Mouse (Mus musculus) limb, embryonic 13.5 days (tissue): ENCODE results near the gene Fkbp1a. TPM values are rescaled to one million over a fixed set of nuclear protein-coding genes. Genes with fewer than 3 reads are reported as not detected.

Experiments
- ATAC-seq: fragments of 200-750 bp; cut with Nextera tagmentation; 2 replicates; pipeline ENCODE4 v1.8.0; 2017; ENCODE audit warnings: low read depth, moderate number of reproducible peaks, moderate TSS enrichment; ENCODE audit not compliant: low FRiP score
- H3K27ac ChIP-seq: fragments of 300-500 bp; sonication (generic); 2 replicates; pipeline ENCODE4 v1.5.1; 2015; ENCODE audit warnings: inconsistent platforms, mild to moderate bottlenecking, moderate library complexity
- H3K27me3 ChIP-seq: fragments of 300-500 bp; sonication (generic); 2 replicates; pipeline ENCODE4 v1.6.1; 2015; ENCODE audit warnings: mild to moderate bottlenecking, inconsistent platforms
- H3K36me3 ChIP-seq: fragments of 300-500 bp; sonication (generic); 2 replicates; pipeline ENCODE4 v1.6.1; 2015; ENCODE audit warnings: inconsistent platforms, mild to moderate bottlenecking, moderate library complexity
- H3K4me1 ChIP-seq: fragments of 300-500 bp; sonication (generic); 2 replicates; pipeline ENCODE4 v1.6.1; 2015; ENCODE audit warnings: inconsistent platforms
- H3K4me2 ChIP-seq: fragments of 300-500 bp; sonication (generic); replicated peaks from 2 replicates; pipeline ENCODE4 v1.6.1; 2015; ENCODE audit warnings: inconsistent platforms, mild to moderate bottlenecking, moderate library complexity
- H3K4me3 ChIP-seq: fragments of 300-500 bp; sonication (generic); 2 replicates; pipeline ENCODE4 v1.5.1; 2015; ENCODE audit warnings: moderate library complexity, mild to moderate bottlenecking, inconsistent platforms
- H3K9ac ChIP-seq: fragments of 300-500 bp; sonication (generic); 2 replicates; pipeline ENCODE4 v1.6.1; 2015; ENCODE audit warnings: mild to moderate bottlenecking, inconsistent platforms
- H3K9me3 ChIP-seq: fragments of 300-500 bp; sonication (generic); 2 replicates; pipeline ENCODE4 v1.6.1; 2016; ENCODE audit warnings: inconsistent platforms
- WGBS: fragments of 180-500 bp; shearing (Covaris S2); methylation state at CpG from one replicate; pipeline ENCODE4 v1.1.7; 2015; 5-methylcytosine and 5-hydroxymethylcytosine counted together
- polyA plus RNA-seq: library from polyadenylated mRNA; unstranded; fragments of >200 nt; fragmentation: Nextera tagmentation; extraction: Ambion mirVana; gene quantifications from 2 replicates; pipeline ENCODE4 v1.2.1, GENCODE M21; 2015

The Fkbp1a gene
- polyA plus RNA-seq, 1 experiment from 2014 or later, result 484 TPM

DNA sequence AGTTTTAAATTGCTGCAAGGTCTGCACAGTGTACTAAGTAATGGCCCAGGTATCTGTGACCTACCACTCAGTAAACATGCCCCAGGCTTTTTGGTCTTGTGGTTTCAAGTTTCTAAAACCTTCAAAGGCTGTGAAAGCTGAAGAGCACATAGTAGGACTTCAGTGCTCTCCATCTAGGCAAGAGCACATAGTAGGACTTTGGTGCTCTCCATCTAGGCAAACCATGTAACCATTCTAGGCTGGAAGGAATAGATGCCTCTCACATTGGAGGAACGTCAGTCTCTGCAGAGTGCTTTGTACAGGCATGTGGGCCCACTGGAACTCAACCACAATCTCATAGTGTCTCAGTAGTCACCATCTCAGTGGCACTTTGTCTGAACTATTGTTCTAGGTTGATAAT is 21.7 kb downstream of the Fkbp1a start:
- H3K4me2 ChIP-seq, result no peak overlapping the region
- no peak overlapping the region for H3K4me3 ChIP-seq
- H3K9me3 ChIP-seq, result no peaks in the 10 kb centered on the region
- H3K27me3 ChIP-seq, result no peaks in the 10 kb centered on the region
- WGBS, result 81% methylated on average over 1 of the region's 1 CpGs
- H3K4me1 ChIP-seq, result no peaks in the 10 kb centered on the region
- no peak overlapping the region for H3K27ac ChIP-seq
- ATAC-seq, result no peak
- peaks cover 44% of the 10 kb centered on the region for H3K36me3 ChIP-seq
- H3K9ac ChIP-seq, result no peak overlapping the region

DNA sequence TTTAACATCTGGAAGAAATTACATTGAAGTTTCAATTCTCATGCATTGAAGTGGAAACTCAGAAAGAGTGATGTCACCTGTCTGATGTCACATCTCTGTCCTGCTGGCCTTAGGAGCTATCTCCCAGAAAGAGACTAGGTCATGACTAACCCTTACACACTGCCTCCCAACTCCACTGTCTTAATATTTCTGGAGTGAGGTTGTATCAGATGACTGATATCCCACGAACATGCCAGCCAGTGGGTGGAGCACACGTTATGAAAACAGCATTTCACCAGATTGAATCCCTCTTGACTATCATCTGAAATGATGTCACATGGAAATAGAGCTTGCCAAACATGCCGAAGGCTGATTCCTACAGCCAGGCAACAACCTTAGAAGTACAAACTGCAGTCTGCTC is 22.7 kb downstream of the Fkbp1a start:
- 74% methylated on average over 3 of the region's 3 CpGs for WGBS
- H3K36me3 ChIP-seq, result peaks cover 34% of the 10 kb centered on the region

DNA sequence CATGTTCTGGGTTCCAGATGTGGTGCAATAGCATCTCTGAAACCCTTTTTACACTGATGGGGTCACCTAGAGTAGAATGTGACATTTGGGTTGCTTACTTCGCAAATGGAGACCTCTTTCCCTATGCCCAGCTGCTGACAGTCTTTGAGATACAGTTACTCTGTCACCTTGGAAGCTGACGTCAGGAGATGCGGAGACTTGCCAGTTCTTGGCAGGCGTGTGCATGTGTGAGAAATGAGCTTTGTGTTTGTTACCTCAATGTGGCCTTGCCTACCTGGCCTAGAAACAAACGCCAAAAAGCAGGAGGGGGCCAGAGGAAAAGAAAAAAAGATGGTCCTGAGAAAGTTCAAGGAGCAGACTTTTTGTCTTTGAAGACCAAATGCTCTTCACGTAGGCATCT is 24.6 kb downstream of the Fkbp1a start:
- no peak for ATAC-seq
- no peak overlapping the region for H3K9ac ChIP-seq
- H3K4me3 ChIP-seq, result no peak overlapping the region
- H3K9me3 ChIP-seq, result no peaks in the 10 kb centered on the region
- 76% methylated on average over 6 of the region's 6 CpGs for WGBS
- no peak overlapping the region for H3K4me2 ChIP-seq
- no peaks in the 10 kb centered on the region for H3K4me1 ChIP-seq
- H3K27ac ChIP-seq, result no peak overlapping the region
- peaks cover 19% of the 10 kb centered on the region for H3K36me3 ChIP-seq
- H3K27me3 ChIP-seq, result no peaks in the 10 kb centered on the region

More for the DNA sequence above, 22.7 kb downstream of the Fkbp1a start:
- H3K4me3 ChIP-seq, result no peak overlapping the region
- no peaks in the 10 kb centered on the region for H3K27me3 ChIP-seq
- no peak for ATAC-seq
- no peaks in the 10 kb centered on the region for H3K4me1 ChIP-seq
- no peak overlapping the region for H3K4me2 ChIP-seq
- H3K27ac ChIP-seq, result no peak overlapping the region
- no peak overlapping the region for H3K9ac ChIP-seq
- H3K9me3 ChIP-seq, result no peaks in the 10 kb centered on the region

DNA sequence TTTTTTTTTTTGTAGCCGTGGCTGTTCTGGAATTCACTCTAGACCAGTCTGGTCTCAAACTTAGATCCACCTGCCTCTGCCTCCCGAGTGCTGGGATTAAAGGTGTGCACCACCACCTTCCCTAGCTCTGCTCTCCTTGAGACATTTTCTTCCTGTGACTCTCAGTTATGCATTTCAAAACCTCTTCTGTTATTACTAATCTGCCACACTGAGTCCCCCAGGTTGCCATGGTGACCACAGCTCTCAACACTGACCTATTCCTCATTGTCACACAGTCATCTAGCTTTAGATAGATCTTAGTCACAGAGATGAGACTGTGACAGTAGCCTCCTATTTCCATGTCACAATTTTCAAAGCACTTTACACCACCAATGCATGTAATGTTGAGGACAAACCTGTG is 27.2 kb downstream of the Fkbp1a start:
- Histone ChIP-seq H3K36me3 (peaks cover 3% of the 10 kb centered on the region; the same call in 1 of the 2 replicates), H3K4me3 (no peak overlapping the region), H3K4me1 (no peaks in the 10 kb centered on the region), H3K4me2 (no peak overlapping the region), H3K9ac (no peak overlapping the region), H3K27ac (no peak overlapping the region), H3K9me3 (no peaks in the 10 kb centered on the region), H3K27me3 (no peaks in the 10 kb centered on the region)
- no peak for ATAC-seq
- 90% methylated on average over 2 of the region's 2 CpGs for WGBS

DNA sequence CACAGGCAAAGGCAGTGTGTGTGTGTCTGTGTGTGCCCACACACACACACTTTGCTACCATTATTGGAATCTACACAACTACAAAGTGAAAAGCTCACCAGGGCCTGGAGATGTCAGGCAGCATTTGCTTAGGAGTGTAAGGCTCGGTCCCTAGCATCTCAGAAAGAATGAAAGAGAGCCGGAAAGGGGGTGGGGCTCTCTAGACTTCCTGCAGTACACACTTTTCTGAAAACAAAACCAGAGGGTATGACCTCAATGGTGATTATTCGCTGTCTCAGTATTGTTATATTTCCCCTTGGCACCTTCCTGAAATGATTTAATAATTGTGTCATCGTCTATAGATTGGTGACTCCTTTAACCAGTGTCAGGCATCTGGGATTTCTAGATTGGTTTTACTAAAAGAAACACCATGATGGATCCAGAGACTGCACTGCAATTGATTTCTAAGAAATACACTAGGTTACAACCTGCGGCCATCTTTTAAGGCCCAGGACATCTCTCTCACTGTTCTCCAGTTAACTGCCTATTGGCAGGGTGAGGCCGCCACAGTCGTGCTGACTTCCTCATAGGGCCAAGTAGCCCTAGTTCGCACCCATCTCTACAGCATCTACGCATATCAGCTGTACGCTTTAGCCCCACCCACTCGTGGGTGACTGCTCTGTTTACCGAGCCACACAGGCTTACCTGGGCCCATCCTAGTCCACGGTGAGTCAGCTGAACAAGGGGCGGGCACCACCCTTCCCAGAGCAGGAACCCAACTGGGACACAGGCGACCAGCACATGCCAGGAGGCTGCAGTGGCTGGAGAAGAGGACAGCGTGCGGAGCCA is 29.8 kb downstream of the Fkbp1a start, which contains the start of gene Sdcbp2:
Gene Sdcbp2 (plus strand): TSS at position 750 of the 828 bp plus-strand sequence.
- Histone ChIP-seq H3K4me1 (peaks cover 11% of the 10 kb centered on the region), H3K9ac (no peak within 1 kb of the TSS), H3K27me3 (no peaks in the 10 kb centered on the region), H3K9me3 (no peaks in the 10 kb centered on the region), H3K36me3 (0 out of 2 replicates have a peak, but pooled peaks cover 3% of the 10 kb centered on the region), H3K27ac (no peak within 1 kb of the TSS), H3K4me2 (no peak within 1 kb of the TSS), H3K4me3 (no peak within 1 kb of the TSS)
- 74% methylated on average over 17 of the region's 17 CpGs for WGBS
- ATAC-seq, result no peak

DNA sequence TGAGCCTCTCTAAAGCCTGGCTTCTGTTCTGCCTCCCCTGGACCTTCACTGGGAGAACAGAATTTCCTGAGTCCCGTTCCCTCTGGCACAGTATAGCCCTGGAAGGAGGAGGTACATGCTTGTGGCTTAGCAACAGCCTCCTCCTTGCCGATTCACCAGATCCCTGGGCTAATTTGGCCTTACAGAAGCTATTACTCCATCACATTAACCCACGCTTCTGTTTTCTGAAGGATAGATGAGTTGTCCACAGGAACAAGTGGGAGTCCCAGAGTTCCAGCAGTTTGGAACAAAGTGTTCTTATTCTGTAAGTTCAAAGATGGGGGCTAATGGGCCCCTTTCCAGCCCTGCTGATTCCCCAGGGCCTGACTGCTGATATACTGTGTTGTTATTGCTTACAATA is 31.4 kb downstream of the Fkbp1a start:
- no peak overlapping the region for H3K4me2 ChIP-seq
- H3K4me1 ChIP-seq, result peaks cover 11% of the 10 kb centered on the region
- 53% methylated on average over 3 of the region's 3 CpGs for WGBS

DNA sequence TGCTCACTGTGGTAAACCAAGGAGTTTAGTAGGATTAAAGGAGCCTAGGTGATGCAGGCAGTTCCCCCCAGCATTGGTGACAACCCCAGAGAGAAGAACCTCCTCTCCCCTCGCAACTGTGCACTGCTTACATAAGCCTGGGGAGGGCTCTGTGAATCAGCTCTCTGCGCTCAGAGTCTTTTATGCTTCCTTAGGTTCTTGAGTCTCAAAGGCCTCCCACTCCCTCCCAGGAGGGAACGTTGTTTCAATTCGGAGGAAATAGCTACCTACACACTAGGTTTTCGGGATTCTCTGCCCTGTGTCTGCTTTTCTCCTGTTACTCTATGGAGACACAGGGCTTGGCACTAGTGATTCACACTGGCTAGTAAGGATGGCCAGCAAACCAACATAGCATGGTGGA is 32.3 kb downstream of the Fkbp1a start:
- 68% methylated on average over 5 of the region's 5 CpGs for WGBS
- H3K4me3 ChIP-seq, result no peak overlapping the region
- H3K9ac ChIP-seq, result no peak overlapping the region
- H3K4me2 ChIP-seq, result no peak overlapping the region
- no peaks in the 10 kb centered on the region for H3K27me3 ChIP-seq
- H3K4me1 ChIP-seq, result peaks cover 11% of the 10 kb centered on the region
- H3K9me3 ChIP-seq, result no peaks in the 10 kb centered on the region
- no peak overlapping the region for H3K27ac ChIP-seq
- 0 out of 2 replicates have a peak, but pooled peaks cover 3% of the 10 kb centered on the region for H3K36me3 ChIP-seq
- no peak for ATAC-seq

More for the DNA sequence above, 31.4 kb downstream of the Fkbp1a start:
- Histone ChIP-seq H3K36me3 (0 out of 2 replicates have a peak, but pooled peaks cover 3% of the 10 kb centered on the region), H3K9ac (no peak overlapping the region), H3K27me3 (no peaks in the 10 kb centered on the region), H3K9me3 (no peaks in the 10 kb centered on the region), H3K27ac (no peak overlapping the region), H3K4me3 (no peak overlapping the region)
- no peak for ATAC-seq

DNA sequence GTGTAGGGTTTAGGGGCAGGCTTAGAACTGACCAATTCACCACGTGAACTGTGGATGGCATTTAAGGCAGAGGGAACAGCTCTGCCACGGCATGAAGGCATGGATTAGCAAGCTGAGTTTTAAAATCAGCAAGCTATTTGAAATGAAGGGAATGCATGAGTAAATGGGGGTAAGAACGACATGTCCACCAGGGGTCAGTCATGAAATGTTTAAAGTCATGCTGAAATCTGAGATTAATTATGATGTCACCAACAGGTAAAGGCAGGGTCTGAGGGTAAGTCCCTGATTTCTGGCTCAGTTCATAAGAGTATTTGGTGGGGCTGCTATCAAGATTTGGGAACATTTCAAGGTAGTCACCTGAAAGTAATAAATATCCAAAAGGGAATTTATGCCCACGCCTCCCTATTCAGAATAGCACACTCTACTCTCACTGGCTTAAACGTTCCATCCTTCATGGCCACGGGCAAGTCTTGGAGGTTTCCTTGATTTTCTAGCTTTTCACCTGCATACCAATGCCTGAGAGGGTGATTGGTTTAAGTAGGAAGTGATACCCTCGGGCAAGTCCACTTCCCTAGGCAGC is 32.9 kb downstream of the Fkbp1a start:
- Histone ChIP-seq H3K36me3 (0 out of 2 replicates have a peak, but pooled peaks cover 1% of the 10 kb centered on the region), H3K4me3 (peak overlapping the region; percentile 50), H3K4me2 (peak overlapping the region; percentile 82), H3K4me1 (peaks cover 11% of the 10 kb centered on the region), H3K27me3 (no peaks in the 10 kb centered on the region), H3K9me3 (no peaks in the 10 kb centered on the region), H3K27ac (no peak overlapping the region; the same call in 1 of the 2 replicates), H3K9ac (peak overlapping the region; percentile 68)
- 20% methylated on average over 7 of the region's 7 CpGs for WGBS
- peak; percentile 29; the same call in 1 of the 2 replicates for ATAC-seq

DNA sequence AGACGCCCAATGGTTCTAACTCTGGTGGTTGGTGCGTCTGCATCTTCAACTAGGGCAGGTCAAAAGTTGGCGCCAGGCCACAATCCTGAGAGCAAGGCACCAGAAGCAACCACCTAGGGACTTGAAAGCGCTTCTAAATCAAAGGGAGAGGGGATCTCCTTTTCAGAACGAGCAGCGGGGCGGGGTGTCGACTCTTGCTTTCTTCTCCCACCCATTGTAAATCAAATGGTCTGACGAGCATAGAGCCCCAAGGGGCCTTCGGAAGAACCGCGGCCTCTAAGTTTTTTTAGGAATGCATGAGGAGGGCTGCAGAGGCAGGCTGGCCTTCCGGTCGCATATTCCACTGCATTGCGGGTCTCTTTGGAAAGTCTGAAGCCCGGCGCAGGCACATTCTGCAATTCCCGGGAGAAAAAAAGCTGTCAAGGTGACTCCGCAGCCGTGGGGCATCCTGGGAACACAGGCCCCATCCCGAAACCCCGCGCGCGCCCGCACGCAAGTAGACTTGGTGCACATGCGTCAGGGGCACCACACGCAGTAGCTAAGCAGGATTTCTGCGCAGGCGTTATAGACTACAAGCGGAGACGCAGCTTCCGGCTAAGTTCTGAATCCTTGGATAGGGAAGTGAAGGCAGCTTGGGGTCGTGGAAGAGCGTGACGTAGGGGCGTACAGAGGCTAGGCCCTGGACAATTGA is 33.6 kb downstream of the Fkbp1a start:
- Histone ChIP-seq H3K4me2 (peak overlapping the region; percentile 82), H3K9ac (peak overlapping the region; percentile 68), H3K27ac (peak overlapping the region; percentile 67; the same call in 1 of the 2 replicates), H3K4me3 (peak overlapping the region; percentile 50), H3K9me3 (no peaks in the 10 kb centered on the region), H3K36me3 (no peaks in the 10 kb centered on the region), H3K4me1 (peaks cover 11% of the 10 kb centered on the region), H3K27me3 (no peaks in the 10 kb centered on the region)
- 2% methylated on average over 38 of the region's 38 CpGs for WGBS
- peak; percentile 93 for ATAC-seq

DNA sequence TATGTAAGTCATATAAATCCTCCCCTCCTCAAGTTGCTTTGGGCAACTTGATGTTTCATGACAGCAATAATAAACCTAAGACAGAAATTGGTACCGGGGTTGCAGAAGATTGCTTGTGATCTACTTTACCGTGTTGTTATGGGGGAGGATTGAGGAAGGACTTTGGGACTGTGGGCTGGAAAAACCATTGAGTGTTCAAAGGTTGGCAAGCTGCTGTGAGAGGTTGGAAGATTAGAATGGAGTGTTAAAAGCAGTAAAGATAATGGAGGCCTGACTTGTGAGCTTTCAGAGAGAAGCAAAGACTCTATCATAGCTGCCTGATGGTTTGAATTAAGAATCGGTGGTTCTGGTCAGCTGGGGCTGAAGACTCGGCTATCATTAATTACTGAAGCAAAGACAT is 36.9 kb downstream of the Fkbp1a start:
- H3K9me3 ChIP-seq, result no peaks in the 10 kb centered on the region
- 41% methylated on average over 4 of the region's 4 CpGs for WGBS
- no peak for ATAC-seq

DNA sequence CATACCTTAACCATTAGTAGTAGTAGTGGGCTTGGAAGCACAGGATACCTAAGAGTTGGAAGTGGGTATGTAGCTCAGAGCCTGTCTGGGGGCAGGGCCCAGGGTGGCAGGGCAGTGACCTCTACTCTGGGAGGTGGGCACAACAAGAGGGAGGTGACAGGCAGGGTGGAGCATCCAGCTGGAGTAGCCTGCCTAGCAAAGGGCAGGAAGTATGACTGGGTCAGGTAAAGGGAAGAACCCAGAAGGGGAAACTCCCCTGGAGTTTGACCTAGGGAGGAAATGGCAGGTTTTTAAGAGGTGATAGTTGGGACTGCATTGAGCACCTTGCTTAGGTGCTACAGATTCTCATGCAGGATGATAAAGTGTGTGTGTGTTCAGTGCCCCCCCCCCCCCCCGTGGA is 38.7 kb downstream of the Fkbp1a start:
- Histone ChIP-seq H3K27me3 (no peaks in the 10 kb centered on the region), H3K4me1 (peaks cover 4% of the 10 kb centered on the region; the same call in 1 of the 2 replicates), H3K9ac (no peak overlapping the region), H3K9me3 (no peaks in the 10 kb centered on the region), H3K4me3 (no peak overlapping the region), H3K36me3 (no peaks in the 10 kb centered on the region), H3K4me2 (no peak overlapping the region), H3K27ac (no peak overlapping the region)
- 46% methylated on average over 1 of the region's 1 CpGs for WGBS
- ATAC-seq, result no peak

More for the DNA sequence above, 36.9 kb downstream of the Fkbp1a start:
- Histone ChIP-seq H3K4me1 (peaks cover 11% of the 10 kb centered on the region), H3K4me3 (no peak overlapping the region), H3K27me3 (no peaks in the 10 kb centered on the region), H3K36me3 (no peaks in the 10 kb centered on the region), H3K9ac (no peak overlapping the region), H3K4me2 (no peak overlapping the region), H3K27ac (no peak overlapping the region)

DNA sequence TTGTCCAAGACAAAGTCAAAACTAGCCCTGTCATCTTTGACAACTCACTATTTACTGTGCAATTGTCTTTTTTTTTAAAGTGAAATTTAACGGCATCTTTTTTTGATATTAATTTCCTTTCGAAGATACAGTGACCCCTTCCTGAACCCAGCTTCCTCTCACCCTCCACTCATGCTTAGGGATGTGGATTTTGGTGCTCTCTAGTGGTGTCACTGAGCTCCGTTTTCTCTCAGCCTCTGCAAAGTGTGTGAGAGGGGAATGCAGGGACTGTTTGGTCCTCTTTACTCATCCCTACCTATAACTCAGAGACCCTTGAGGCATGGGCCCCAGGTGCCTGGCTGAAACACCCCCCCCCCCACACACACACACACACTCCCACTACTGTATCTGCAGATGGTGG is 43.7 kb downstream of the Fkbp1a start:
- no peak overlapping the region for H3K9ac ChIP-seq
- WGBS, result 62% methylated on average over 3 of the region's 3 CpGs
- H3K4me1 ChIP-seq, result no peaks in the 10 kb centered on the region
- no peak for ATAC-seq
- H3K4me3 ChIP-seq, result no peak overlapping the region
- H3K4me2 ChIP-seq, result no peak overlapping the region
- H3K27me3 ChIP-seq, result no peaks in the 10 kb centered on the region
- no peak overlapping the region for H3K27ac ChIP-seq
- no peaks in the 10 kb centered on the region for H3K9me3 ChIP-seq
- H3K36me3 ChIP-seq, result no peaks in the 10 kb centered on the region
